8 mouse cellular contexts compared by ENCODE assay signal in the genomic region with DNA sequence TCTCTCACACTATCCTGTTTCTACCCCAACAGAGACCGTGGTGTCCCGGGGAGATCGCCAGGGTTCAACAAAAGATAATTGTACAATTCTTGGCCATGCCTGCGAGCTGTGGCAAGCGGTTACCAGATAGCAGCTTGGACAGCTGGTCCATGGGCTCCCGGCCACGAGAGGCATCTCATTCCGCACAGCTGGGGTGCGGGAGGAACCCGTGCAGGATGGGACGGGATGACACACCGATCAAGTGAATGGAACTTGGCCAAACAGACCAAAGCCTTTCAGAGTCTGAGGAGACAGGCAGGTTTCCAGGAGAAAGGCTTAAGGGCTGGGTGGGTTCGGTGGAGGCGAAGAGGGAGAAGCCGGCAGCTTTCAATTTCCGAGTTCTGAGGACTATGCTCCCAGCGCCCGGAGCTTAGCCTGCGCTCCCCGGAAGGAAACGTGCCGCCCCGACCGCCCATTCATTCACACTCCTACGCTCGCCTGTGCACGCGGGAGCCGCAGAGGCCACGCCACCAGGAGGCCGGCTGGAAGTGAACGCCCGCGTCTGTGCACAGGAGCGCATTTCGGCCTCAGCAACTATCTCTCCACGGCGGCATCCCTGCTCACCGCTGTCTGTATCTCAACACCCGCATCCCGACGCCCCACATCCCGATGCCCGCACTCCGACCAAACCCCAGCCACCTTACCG. TPM values are rescaled to one million over a fixed set of nuclear protein-coding genes. Genes with fewer than 3 reads are reported as not detected.
DNase-seq lines count a peak whose midpoint lies in the region; ATAC-seq lines count a peak whose summit lies in the region.

No protein-coding gene starts in this region.

- peak; percentile 53 for ATAC-seq in activated CD4-positive, CD25-positive, alpha-beta regulatory T cell, adult 4 months
- peak; percentile 73 for ATAC-seq in hindbrain, embryonic 15.5 days (ENCODE audit: low FRiP score, low read depth)

- H3K4me3 ChIP-seq in hindbrain, embryonic 15.5 days: peak overlapping the region; percentile 63

- peaks cover 21% of the 10 kb centered on the region for H3K4me1 ChIP-seq in hindbrain, embryonic 15.5 days (replicated peaks)

- WGBS in hindbrain, embryonic 15.5 days: under 1% methylated on average over 46 of the region's 46 CpGs

- peaks cover 5% of the 10 kb centered on the region; the same call in 1 of the 2 replicates for H3K27me3 ChIP-seq in hindbrain, embryonic 15.5 days

- no peaks in the 10 kb centered on the region for H3K9me3 ChIP-seq in hindbrain, embryonic 15.5 days

- H3K4me2 ChIP-seq in hindbrain, embryonic 15.5 days: peak overlapping the region; percentile 93

- peak overlapping the region; percentile 84 for H3K27ac ChIP-seq in hindbrain, embryonic 15.5 days (replicated peaks)

- H3K36me3 ChIP-seq in hindbrain, embryonic 15.5 days: peaks cover under 1% of the 10 kb centered on the region; the same call in 1 of the 2 replicates

- peak overlapping the region; percentile 61 for H3K9ac ChIP-seq in hindbrain, embryonic 15.5 days

- DNase-seq in cerebellum, postnatal 14 days: peak; percentile 64 to 73
- peak; percentile 33 to 47 for DNase-seq in frontal cortex, postnatal 25 days (ENCODE audit: low spot score in 2 of 2)
- peak; percentile 77 to 79 for DNase-seq in layer of hippocampus, postnatal 36 days
- peak; percentile 50 for DNase-seq in lung, postnatal 10 days
- DNase-seq in ovary, postnatal 10 days (ENCODE audit: low spot score): peak; percentile 21
- peak; percentile 60 to 62 for DNase-seq in thymus, postnatal 36 days

RNA-seq across cellular contexts. Expression of gene Psat1, which starts 22.8 kb away (rescaled TPM):
- 10 to 100 TPM; 59.0 to 61.6 TPM for polyA plus RNA-seq in activated CD4-positive, CD25-positive, alpha-beta regulatory T cell, adult 4 months (2017; shearing (Covaris generic))
- polyA plus RNA-seq in hindbrain, embryonic 15.5 days (2015; fragmentation: Nextera tagmentation; extraction: Ambion mirVana): 85.4 and 104 TPM in 2 replicates
- 100 to 1,000 TPM; 105 to 110 TPM for total RNA-seq in layer of hippocampus, postnatal 36 days (2021)

Comparison
In these comparisons a context has a peak if more than half of its experiments do, and no peak if none do; other contexts are left out.
1. Peak in every context shown above with its lines: DNase-seq, ATAC-seq, H3K4me3 ChIP-seq and H3K27ac ChIP-seq.
2. DNase-seq: peak in every context shown above with its lines; median percentile 78 in layer of hippocampus, postnatal 36 days; 68 in cerebellum, postnatal 14 days; 61 in thymus, postnatal 36 days; 50 in lung, postnatal 10 days; 40 in frontal cortex, postnatal 25 days; 21 in ovary, postnatal 10 days.